Mouse (Mus musculus): ENCODE data around the gene Tmem94.

Gene Tmem94

GRCm38 (mm10) chr11:115831518-115831917 is 66.3 kb downstream of the Tmem94 start:
- DNase-seq (ENCODE audit: low spot score in 2 of 2), result no peak

- DNase-seq (ENCODE audit: low spot score in 2 of 2), result no peak
These were observed 66.8 kb downstream of the Tmem94 start for GRCm38 (mm10) chr11:115832064-115832463.

- DNase-seq (ENCODE audit: low spot score in 2 of 2), result peak in 1 of 2 experiments; percentile 67
These were observed 67.3 kb downstream of the Tmem94 start for GRCm38 (mm10) chr11:115832523-115832922.

- peak in 1 of 2 experiments; percentile 52 for DNase-seq (ENCODE audit: low spot score in 2 of 2)
These were observed 67.8 kb downstream of the Tmem94 start for GRCm38 (mm10) chr11:115833021-115833513.

GRCm38 (mm10) chr11:115834033-115834432 is 68.8 kb downstream of the Tmem94 start:
- no peak for DNase-seq (ENCODE audit: low spot score in 2 of 2)

- no peak for DNase-seq (ENCODE audit: low spot score in 2 of 2)
These were observed 71.6 kb downstream of the Tmem94 start for GRCm38 (mm10) chr11:115836656-115837395.

- no peak for DNase-seq (ENCODE audit: low spot score in 2 of 2)
These were observed 72.5 kb downstream of the Tmem94 start for GRCm38 (mm10) chr11:115837606-115838345.

- peak; percentile 64 for DNase-seq (ENCODE audit: low spot score in 2 of 2)
These were observed 73.7 kb downstream of the Tmem94 start for GRCm38 (mm10) chr11:115838895-115839311.

- DNase-seq (ENCODE audit: low spot score in 2 of 2), result no peak
These were observed 74.5 kb downstream of the Tmem94 start for GRCm38 (mm10) chr11:115839732-115840131.

- DNase-seq (ENCODE audit: low spot score in 2 of 2), result no peak
These were observed 75.8 kb downstream of the Tmem94 start for GRCm38 (mm10) chr11:115841044-115841443.

GRCm38 (mm10) chr11:115841961-115842550 is 76.8 kb downstream of the Tmem94 start:
- DNase-seq (ENCODE audit: low spot score in 2 of 2), result no peak

GRCm38 (mm10) chr11:115843141-115843890 is 78.1 kb downstream of the Tmem94 start:
- DNase-seq (ENCODE audit: low spot score in 2 of 2), result no peak

- peak in 1 of 2 experiments; percentile 54 for DNase-seq (ENCODE audit: low spot score in 2 of 2)
These were observed 78.6 kb downstream of the Tmem94 start for GRCm38 (mm10) chr11:115843891-115844239.

GRCm38 (mm10) chr11:115844240-115844639 is 79.0 kb downstream of the Tmem94 start:
- no peak for DNase-seq (ENCODE audit: low spot score in 2 of 2)

GRCm38 (mm10) chr11:115845819-115846218 is 80.6 kb downstream of the Tmem94 start:
- no peak for DNase-seq (ENCODE audit: low spot score in 2 of 2)
